Mouse (Mus musculus) lung, embryonic 16.5 days (tissue): ENCODE measurements around the gene Smad1. TPM values are rescaled to one million over a fixed set of nuclear protein-coding genes. Genes with fewer than 3 reads are reported as not detected.
A peak's percentile ranks its signal among the peaks of the same experiment; 100 is the strongest.

ENCODE experiments used
- ATAC-seq: fragments of 200-750 bp; cut with Nextera tagmentation; 2 replicates; pipeline ENCODE4 v1.8.0; 2017; ENCODE audit warnings: low read depth, mild to moderate bottlenecking, moderate library complexity
- H3K27ac ChIP-seq: fragments of 300-500 bp; sonication (generic); 2 replicates; pipeline ENCODE4 v1.5.1; 2014; ENCODE audit warnings: mild to moderate bottlenecking, control low read depth, low read length
- H3K27me3 ChIP-seq: fragments of 300-500 bp; sonication (generic); 2 replicates; pipeline ENCODE4 v1.6.1; 2014; ENCODE audit warnings: low read depth, low read length, mixed read lengths; ENCODE audit not compliant: control insufficient read depth, insufficient read depth
- H3K36me3 ChIP-seq: fragments of 300-500 bp; sonication (generic); 2 replicates; pipeline ENCODE4 v1.6.1; 2014; ENCODE audit warnings: low read length; ENCODE audit not compliant: control insufficient read depth, insufficient read depth
- H3K4me1 ChIP-seq: fragments of 300-500 bp; sonication (generic); replicated peaks from 2 replicates; pipeline ENCODE4 v1.6.1; 2014; ENCODE audit warnings: low read length, mixed read lengths; ENCODE audit not compliant: control insufficient read depth, insufficient read depth
- H3K4me2 ChIP-seq: fragments of 300-500 bp; sonication (generic); 2 replicates; pipeline ENCODE4 v1.6.1; 2014; ENCODE audit warnings: low read depth, low read length, control low read depth
- H3K4me3 ChIP-seq: fragments of 300-500 bp; sonication (generic); 2 replicates; pipeline ENCODE4 v1.5.1; 2014; ENCODE audit warnings: mild to moderate bottlenecking, low read length, control low read depth
- H3K9ac ChIP-seq: fragments of 300-500 bp; sonication (generic); 2 replicates; pipeline ENCODE4 v1.6.1; 2014; ENCODE audit warnings: low read length, control low read depth
- H3K9me3 ChIP-seq: fragments of 300-500 bp; sonication (generic); 2 replicates; pipeline ENCODE4 v1.6.1; 2016; ENCODE audit warnings: low read length; ENCODE audit not compliant: control insufficient read depth
- WGBS: fragments of 180-500 bp; shearing (Covaris S2); extraction: QIAGEN DNeasy Blood & Tissue Kit; methylation state at CpG from one replicate; pipeline ENCODE4 v1.1.7; 2014; 5-methylcytosine and 5-hydroxymethylcytosine counted together
- polyA plus RNA-seq: library from polyadenylated mRNA; unstranded; fragments of >200 nt; fragmentation: Nextera tagmentation; extraction: Ambion mirVana; gene quantifications from 2 replicates; pipeline ENCODE4 v1.2.1, GENCODE M21; 2015

Smad1 gene
- polyA plus RNA-seq, 1 experiment from 2014 or later = 37.2 TPM

DNA sequence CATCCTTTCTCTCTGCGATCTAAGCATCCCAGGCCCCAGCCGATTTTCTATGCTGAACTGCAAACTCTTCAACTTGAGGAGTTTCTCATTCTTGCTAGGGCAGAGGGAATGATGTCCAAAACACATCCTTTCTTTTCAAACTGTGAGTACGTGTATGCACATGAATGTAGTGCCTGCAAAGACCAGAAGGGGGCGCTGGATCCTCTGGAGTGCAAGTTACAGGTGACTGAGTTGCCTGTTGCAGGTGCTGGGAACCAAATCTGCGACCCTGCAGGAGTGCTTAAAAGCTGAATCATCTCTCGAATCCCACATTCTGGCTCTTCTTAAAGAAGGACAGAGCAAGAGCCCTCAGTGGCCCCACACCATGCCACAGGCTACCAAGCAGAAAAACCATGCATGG is 13.0 kb downstream of the Smad1 start:
- H3K9ac ChIP-seq = no peak overlapping the region
- WGBS = 76% methylated on average over 6 of the region's 6 CpGs

DNA sequence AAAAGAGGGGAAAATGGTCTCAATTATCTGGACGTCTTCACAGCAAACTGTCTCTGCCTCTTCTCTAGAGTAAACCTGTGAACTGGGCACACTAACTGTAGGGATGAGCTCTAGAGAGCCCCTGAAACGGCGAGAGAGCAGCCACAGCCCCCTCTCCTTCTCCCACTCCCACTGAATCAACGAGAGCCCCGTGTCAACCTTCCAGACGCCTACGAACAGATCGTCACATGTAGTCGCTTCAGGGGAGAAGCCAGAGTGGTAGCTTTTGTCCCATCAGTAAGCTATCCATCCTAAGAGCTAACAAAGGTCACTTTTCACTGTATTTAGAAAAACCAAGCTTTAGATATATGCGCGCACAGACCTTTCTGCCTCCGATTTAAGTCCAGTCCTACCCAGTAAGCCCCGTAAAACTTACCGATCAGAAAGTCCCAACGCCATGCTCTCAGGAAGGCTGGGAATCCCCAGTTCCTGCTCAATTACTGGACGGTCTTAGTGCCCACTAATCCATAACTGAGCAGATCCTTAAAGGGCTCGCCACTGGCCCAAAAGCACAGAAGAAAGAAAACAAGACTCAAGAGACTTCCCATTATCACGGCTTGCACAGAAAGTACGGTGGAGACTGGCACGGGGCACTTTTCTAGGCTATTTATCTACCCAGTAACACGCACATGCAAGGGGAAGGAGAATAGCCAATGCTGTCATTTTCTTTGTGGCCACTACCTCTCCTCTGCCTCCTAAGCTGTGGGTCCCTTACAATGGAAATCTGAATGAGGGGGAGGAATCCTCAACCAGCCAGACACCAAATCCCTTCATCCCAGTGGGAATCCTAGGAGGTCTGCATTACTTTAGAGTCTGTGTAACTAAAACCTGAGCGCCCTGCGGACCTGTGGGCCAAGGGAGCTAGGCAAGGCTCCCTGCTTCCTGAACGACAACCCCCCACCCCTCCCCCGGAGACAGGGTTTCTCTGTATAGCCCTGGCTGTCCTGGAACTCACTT is 14.7 kb downstream of the Smad1 start:
- H3K9me3 ChIP-seq = no peaks in the 10 kb centered on the region
- H3K9ac ChIP-seq = no peak overlapping the region
- H3K27me3 ChIP-seq = no peaks in the 10 kb centered on the region
- 0 out of 2 replicates have a peak overlapping the region, but pooled peaks have one; percentile 3 for H3K4me3 ChIP-seq
- H3K36me3 ChIP-seq = no peaks in the 10 kb centered on the region
- peaks cover 13% of the 10 kb centered on the region for H3K4me1 ChIP-seq
- H3K4me2 ChIP-seq = no peak overlapping the region
- ATAC-seq = no peak
- H3K27ac ChIP-seq = peak overlapping the region; percentile 21; the same call in 1 of the 2 replicates
- WGBS = 32% methylated on average over 25 of the region's 25 CpGs

More for the DNA sequence above, 13.0 kb downstream of the Smad1 start:
- H3K27me3 ChIP-seq = no peaks in the 10 kb centered on the region
- no peak overlapping the region for H3K4me2 ChIP-seq
- ATAC-seq = no peak
- peaks cover 11% of the 10 kb centered on the region for H3K4me1 ChIP-seq
- no peaks in the 10 kb centered on the region for H3K36me3 ChIP-seq
- no peaks in the 10 kb centered on the region for H3K9me3 ChIP-seq
- no peak overlapping the region for H3K4me3 ChIP-seq
- H3K27ac ChIP-seq = no peak overlapping the region

DNA sequence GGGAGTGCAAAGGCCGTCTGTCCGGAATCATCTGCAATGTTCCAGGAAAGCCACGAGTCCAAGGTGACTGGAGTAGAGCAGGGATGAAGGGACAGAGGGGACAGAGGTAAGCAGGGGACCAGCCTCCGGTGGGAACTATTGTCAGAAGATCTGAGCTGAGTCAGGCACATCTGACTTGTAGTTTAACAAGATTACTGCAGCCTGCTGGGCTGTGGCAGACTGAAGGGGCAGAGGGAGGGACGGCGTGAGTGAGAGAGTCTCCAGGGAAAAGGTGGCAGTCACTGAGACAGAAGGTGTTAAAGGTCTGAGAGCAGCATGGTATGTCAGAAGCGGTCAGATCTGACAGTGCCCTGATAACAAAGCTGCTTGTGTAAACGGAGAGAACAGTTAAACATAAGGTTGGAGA is 16.5 kb downstream of the Smad1 start:
- H3K9ac ChIP-seq = peak overlapping the region; percentile 44
- no peaks in the 10 kb centered on the region for H3K9me3 ChIP-seq
- H3K36me3 ChIP-seq = no peaks in the 10 kb centered on the region
- peak overlapping the region; percentile 1; the same call in 1 of the 2 replicates for H3K4me3 ChIP-seq
- H3K4me2 ChIP-seq = peak overlapping the region; percentile 27; the same call in 1 of the 2 replicates
- no peaks in the 10 kb centered on the region for H3K27me3 ChIP-seq
- ATAC-seq = no peak
- peaks cover 10% of the 10 kb centered on the region for H3K4me1 ChIP-seq
- peak overlapping the region; percentile 57 for H3K27ac ChIP-seq
- 27% methylated on average over 8 of the region's 8 CpGs for WGBS

DNA sequence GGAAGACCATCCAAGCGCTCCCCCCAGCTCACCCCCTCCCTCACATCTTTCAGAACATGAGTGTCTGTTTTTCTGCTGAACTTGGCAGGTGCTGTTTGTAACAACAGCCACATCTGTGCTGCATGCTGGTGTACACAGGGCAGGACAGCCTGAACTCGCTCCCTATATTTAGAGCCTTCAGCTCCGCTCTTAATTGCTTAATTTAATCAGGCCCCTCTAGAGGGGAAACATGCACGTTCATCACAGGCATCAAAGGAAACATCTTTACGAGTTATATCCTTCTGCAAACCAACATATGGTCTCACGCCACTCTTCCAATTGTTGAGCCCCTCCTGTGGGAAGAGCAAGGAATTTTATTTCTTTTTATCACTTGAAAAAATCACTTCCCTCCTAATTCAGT is 17.5 kb downstream of the Smad1 start:
- peaks cover 10% of the 10 kb centered on the region for H3K4me1 ChIP-seq
- H3K9ac ChIP-seq = no peak overlapping the region
- H3K4me3 ChIP-seq = no peak overlapping the region
- no peak overlapping the region for H3K4me2 ChIP-seq
- H3K27ac ChIP-seq = peak overlapping the region; percentile 69
- H3K9me3 ChIP-seq = no peaks in the 10 kb centered on the region
- 64% methylated on average over 6 of the region's 6 CpGs for WGBS
- 0 out of 2 replicates have a peak, but pooled peaks cover 4% of the 10 kb centered on the region for H3K36me3 ChIP-seq
- no peaks in the 10 kb centered on the region for H3K27me3 ChIP-seq
- peak; percentile 78 for ATAC-seq

DNA sequence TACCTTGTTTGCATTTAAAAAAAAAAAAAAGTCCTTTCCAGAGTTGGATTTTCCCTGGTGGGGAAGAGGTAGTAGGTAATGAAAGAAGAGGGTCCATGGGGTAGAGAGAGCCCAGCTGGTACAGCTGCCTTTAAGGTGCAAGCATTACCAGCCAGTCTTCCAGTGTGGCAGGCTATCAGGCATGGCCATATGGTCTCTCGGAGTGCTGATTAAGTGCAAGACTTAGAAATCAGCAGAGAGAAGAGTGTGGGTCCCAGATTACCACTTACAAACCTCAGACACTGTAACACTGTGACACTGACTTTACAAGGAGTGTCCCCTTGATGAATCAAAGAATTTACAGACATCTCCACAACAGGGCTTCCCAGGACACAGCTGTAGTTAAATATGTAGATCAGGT is 18.9 kb downstream of the Smad1 start:
- ATAC-seq = no peak
- H3K36me3 ChIP-seq = 0 out of 2 replicates have a peak, but pooled peaks cover 4% of the 10 kb centered on the region
- no peak overlapping the region for H3K4me3 ChIP-seq
- H3K9me3 ChIP-seq = no peaks in the 10 kb centered on the region
- no peaks in the 10 kb centered on the region for H3K27me3 ChIP-seq
- no peak overlapping the region for H3K9ac ChIP-seq
- H3K27ac ChIP-seq = no peak overlapping the region
- WGBS = 87% methylated on average over 1 of the region's 1 CpGs
- peaks cover 14% of the 10 kb centered on the region for H3K4me1 ChIP-seq
- H3K4me2 ChIP-seq = no peak overlapping the region

DNA sequence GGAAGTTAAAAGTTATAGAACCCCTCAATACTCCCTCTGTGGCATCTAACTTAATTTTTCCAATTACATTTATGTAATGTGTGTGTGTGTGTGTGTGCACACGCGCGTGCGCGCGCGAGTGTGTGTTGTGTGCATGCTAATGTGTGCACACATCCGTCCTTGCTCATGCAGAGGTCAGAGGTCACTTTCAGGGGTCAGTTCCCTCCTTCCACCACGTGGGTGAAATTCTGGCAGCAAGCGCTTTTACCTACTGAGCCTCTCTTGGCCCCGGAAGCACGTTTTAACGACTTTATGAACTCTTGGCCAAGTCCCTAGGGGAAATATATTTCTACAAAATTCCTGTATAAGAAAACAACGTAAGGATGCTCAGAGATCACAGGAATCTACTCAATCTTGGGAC is 19.3 kb downstream of the Smad1 start:
- peaks cover 19% of the 10 kb centered on the region for H3K4me1 ChIP-seq
- no peak overlapping the region for H3K27ac ChIP-seq
- no peak for ATAC-seq
- no peaks in the 10 kb centered on the region for H3K27me3 ChIP-seq
- 77% methylated on average over 14 of the region's 14 CpGs for WGBS
- no peak overlapping the region for H3K9ac ChIP-seq
- H3K9me3 ChIP-seq = no peaks in the 10 kb centered on the region
- 0 out of 2 replicates have a peak, but pooled peaks cover 4% of the 10 kb centered on the region for H3K36me3 ChIP-seq
- no peak overlapping the region for H3K4me2 ChIP-seq
- no peak overlapping the region for H3K4me3 ChIP-seq

DNA sequence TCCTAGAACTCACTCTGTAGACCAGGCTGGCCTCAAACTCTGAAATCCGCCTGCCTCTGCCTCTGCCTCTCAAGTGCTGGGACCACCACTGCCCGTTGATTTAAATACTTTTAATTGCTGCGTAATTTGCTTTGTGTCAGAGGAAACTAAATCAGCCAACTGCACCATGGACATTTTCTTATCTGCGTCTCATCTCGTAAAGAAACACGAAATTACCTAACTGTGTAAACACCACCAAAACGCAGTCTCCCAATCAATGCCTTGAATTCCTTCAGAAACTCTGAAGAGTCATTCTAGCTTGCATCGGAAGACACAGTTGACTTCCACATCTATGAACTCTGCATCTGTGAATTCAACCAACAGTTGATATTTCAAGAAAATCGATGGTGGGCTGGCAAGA is 22.7 kb downstream of the Smad1 start:
- Histone ChIP-seq H3K27ac (no peak overlapping the region), H3K4me1 (peaks cover 30% of the 10 kb centered on the region), H3K4me3 (no peak overlapping the region), H3K9ac (no peak overlapping the region), H3K4me2 (no peak overlapping the region), H3K9me3 (no peaks in the 10 kb centered on the region), H3K27me3 (no peaks in the 10 kb centered on the region), H3K36me3 (peaks cover 4% of the 10 kb centered on the region; the same call in 1 of the 2 replicates)
- 79% methylated on average over 9 of the region's 9 CpGs for WGBS
- no peak for ATAC-seq

DNA sequence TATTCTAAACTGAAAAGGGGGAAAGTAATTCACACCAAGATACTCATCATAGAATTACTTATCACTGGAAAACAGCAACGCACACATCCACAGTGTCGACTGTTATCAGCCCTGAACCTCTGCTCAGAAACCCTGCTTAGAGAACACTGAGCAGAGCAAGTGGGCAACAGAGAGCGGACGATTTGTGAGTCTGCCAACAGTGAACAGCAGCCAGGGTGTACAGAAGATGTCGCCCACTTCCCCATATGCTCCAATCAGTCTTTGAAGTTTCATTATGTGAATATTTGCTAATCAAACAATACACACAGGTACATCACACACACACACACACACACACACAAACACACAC is 23.6 kb downstream of the Smad1 start:
- 41% methylated on average over 5 of the region's 5 CpGs for WGBS
- ATAC-seq = no peak
- H3K4me3 ChIP-seq = no peak overlapping the region
- no peaks in the 10 kb centered on the region for H3K9me3 ChIP-seq
- no peak overlapping the region for H3K4me2 ChIP-seq
- peaks cover 10% of the 10 kb centered on the region; the same call in 1 of the 2 replicates for H3K36me3 ChIP-seq
- H3K9ac ChIP-seq = no peak overlapping the region
- no peaks in the 10 kb centered on the region for H3K27me3 ChIP-seq
- H3K4me1 ChIP-seq = peaks cover 33% of the 10 kb centered on the region
- no peak overlapping the region; the same call in 1 of the 2 replicates for H3K27ac ChIP-seq

DNA sequence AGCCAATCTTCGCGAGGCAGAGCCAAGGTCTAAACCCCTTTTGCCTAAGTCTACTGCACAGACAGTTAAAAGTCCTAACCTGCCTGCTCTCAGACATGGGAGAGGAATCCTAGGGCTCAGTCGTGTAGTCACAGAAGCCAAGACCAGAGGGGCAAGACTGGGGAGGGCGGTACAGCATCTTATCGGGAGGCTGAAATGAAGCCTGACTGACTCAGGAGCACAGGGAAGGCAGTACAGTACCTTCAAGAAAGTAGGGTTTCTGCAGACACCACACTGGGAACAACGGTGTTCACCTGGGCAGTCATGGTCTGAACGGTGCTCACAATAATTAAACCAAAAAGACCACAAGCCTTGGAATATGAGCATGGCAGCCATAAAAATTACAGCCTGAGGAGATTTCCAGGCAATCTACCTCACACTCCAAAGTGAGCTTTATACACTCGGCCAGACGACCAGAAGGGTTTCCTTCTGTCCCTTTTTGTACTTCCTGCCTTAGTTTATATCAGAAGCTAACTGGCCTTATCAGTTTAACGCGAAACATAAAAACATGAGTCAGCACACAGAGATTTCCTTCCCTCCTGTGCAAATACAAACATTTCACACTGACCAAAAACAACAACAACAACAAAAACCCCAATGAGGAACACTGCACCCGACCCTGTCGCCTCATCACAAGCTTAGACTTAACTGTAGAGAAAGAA is 24.1 kb downstream of the Smad1 start:
- Histone ChIP-seq H3K4me1 (peaks cover 36% of the 10 kb centered on the region), H3K27me3 (no peaks in the 10 kb centered on the region), H3K9me3 (no peaks in the 10 kb centered on the region), H3K27ac (peak overlapping the region; percentile 47), H3K4me2 (peak overlapping the region; percentile 11; the same call in 1 of the 2 replicates), H3K36me3 (peaks cover 14% of the 10 kb centered on the region; the same call in 1 of the 2 replicates), H3K9ac (no peak overlapping the region; the same call in 1 of the 2 replicates), H3K4me3 (no peak overlapping the region)
- WGBS = 50% methylated on average over 13 of the region's 13 CpGs
- no peak for ATAC-seq
